ENCODE assay signal across 12 mouse cellular contexts in genomic region chr4:105641582-105641981, GRCm38 (mm10).
DNase-seq lines count a peak whose midpoint lies in the region; TF ChIP-seq lines count a peak whose summit lies in the region.
"Had no signal": no experiment of that assay in that cellular context is flagged by ENCODE, and none has a peak within 500 bp of the region (broad histone marks: within the 10 kb centered on the region; RNA-seq: fewer than 3 reads in every experiment).

No protein-coding gene starts in this region.

- no peaks in the 10 kb centered on the region for H3K36me3 ChIP-seq in small intestine, adult 2 months (ENCODE audit: control insufficient read depth, insufficient read depth, low read length)
- H3K36me3 ChIP-seq: heart, embryonic 13.5 days; hindbrain, embryonic 13.5 days; limb, embryonic 13.5 days had no signal

- no peak overlapping the region for H3K4me3 ChIP-seq in small intestine, adult 2 months (ENCODE audit: low read depth, low read length)
- no peak overlapping the region for H3K4me3 ChIP-seq in cerebellum, adult 2 months (replicated peaks; ENCODE audit: insufficient read depth, low read depth, low read length)
- H3K4me3 ChIP-seq: heart, embryonic 13.5 days; hindbrain, embryonic 13.5 days; limb, embryonic 13.5 days had no signal

- no peaks in the 10 kb centered on the region for H3K27me3 ChIP-seq in small intestine, adult 2 months (ENCODE audit: control insufficient read depth, insufficient read depth, low read length)
- no peaks in the 10 kb centered on the region for H3K27me3 ChIP-seq in cerebellum, adult 2 months (ENCODE audit: control insufficient read depth, insufficient read depth, low read length)
- H3K27me3 ChIP-seq: heart, embryonic 13.5 days; hindbrain, embryonic 13.5 days; limb, embryonic 13.5 days had no signal

- 76% methylated on average over 4 of the region's 4 CpGs for WGBS in small intestine, adult 2 months
- 80% methylated on average over 4 of the region's 4 CpGs for WGBS in cerebellum, adult 2 months

- H3K27ac ChIP-seq in small intestine, adult 2 months (ENCODE audit: insufficient read depth, low read depth, low read length), result peak overlapping the region; percentile 57
- H3K27ac ChIP-seq in cerebellum, adult 2 months (ENCODE audit: insufficient read depth, low read length), result no peak overlapping the region
- H3K27ac ChIP-seq: heart, embryonic 13.5 days; hindbrain, embryonic 13.5 days; limb, embryonic 13.5 days had no signal

- intact Hi-C loops in heart, postnatal 10 days (cut with DNase I), result no loop called here

- TF ChIP-seq POLR2A in small intestine, adult 2 months (IDR thresholded peaks at IDR 0.05; ENCODE audit: low read depth, low read length), result no peak
- TF ChIP-seq POLR2A in cerebellum, adult 2 months (IDR thresholded peaks at IDR 0.05; ENCODE audit: borderline replicate concordance, insufficient read depth, low read length), result no peak

- DNase-seq in heart, postnatal 10 days, result peak; percentile 4 to 6
- no peak for DNase-seq in heart, postnatal 4 days
- DNase-seq in ovary, adult 18-20 months (ENCODE audit: low spot score), result peak; percentile 9
- DNase-seq in ovary, postnatal 36 days (ENCODE audit: low spot score), result no peak
- DNase-seq in fibroblast of lung, adult 2 months (ENCODE audit: low read depth), result peak; percentile 59
- DNase-seq in cerebellum, adult 2 months, result no peak
- DNase-seq: cerebellum, postnatal 10 days; kidney, adult 8-10 months had no signal

- no peak for TF ChIP-seq CTCF in small intestine, adult 2 months (IDR thresholded peaks at IDR 0.05; ENCODE audit: extremely low read depth, insufficient read length, insufficient replicate concordance, low read depth, low read length)
- TF ChIP-seq CTCF in cerebellum, adult 2 months (IDR thresholded peaks at IDR 0.05; ENCODE audit: borderline replicate concordance, insufficient read depth, low read depth, low read length), result no peak

- no peaks in the 10 kb centered on the region for H3K4me1 ChIP-seq in small intestine, adult 2 months (ENCODE audit: control insufficient read depth, insufficient read depth, insufficient read length, low read length)
- no peaks in the 10 kb centered on the region for H3K4me1 ChIP-seq in cerebellum, adult 2 months (ENCODE audit: control insufficient read depth, insufficient read depth, low read length)
- H3K4me1 ChIP-seq: heart, embryonic 13.5 days; hindbrain, embryonic 13.5 days; limb, embryonic 13.5 days had no signal

Comparison
In these comparisons a context has a peak if more than half of its experiments do, and no peak if none do; other contexts are left out.
1. DNase-seq: peak in heart, postnatal 10 days (2 of 2), ovary, adult 18-20 months (single experiment) and fibroblast of lung, adult 2 months (single experiment); none in heart, postnatal 4 days (single experiment), ovary, postnatal 36 days (single experiment) and cerebellum, adult 2 months (0 of 2).